Mouse (Mus musculus) neutrophil, adult 65 days (primary cell): ENCODE data around the gene Ikbkg. TPM values are rescaled to one million over a fixed set of nuclear protein-coding genes. Genes with fewer than 3 reads are reported as not detected.

Source experiments
- total RNA-seq: library from RNA; stranded (reverse); gene quantifications from 2 replicates; pipeline ENCODE4 v1.2.4, GENCODE M21; 2023

The Ikbkg gene
- 26.1 and 42.9 TPM in 2 replicates for total RNA-seq

DNA sequence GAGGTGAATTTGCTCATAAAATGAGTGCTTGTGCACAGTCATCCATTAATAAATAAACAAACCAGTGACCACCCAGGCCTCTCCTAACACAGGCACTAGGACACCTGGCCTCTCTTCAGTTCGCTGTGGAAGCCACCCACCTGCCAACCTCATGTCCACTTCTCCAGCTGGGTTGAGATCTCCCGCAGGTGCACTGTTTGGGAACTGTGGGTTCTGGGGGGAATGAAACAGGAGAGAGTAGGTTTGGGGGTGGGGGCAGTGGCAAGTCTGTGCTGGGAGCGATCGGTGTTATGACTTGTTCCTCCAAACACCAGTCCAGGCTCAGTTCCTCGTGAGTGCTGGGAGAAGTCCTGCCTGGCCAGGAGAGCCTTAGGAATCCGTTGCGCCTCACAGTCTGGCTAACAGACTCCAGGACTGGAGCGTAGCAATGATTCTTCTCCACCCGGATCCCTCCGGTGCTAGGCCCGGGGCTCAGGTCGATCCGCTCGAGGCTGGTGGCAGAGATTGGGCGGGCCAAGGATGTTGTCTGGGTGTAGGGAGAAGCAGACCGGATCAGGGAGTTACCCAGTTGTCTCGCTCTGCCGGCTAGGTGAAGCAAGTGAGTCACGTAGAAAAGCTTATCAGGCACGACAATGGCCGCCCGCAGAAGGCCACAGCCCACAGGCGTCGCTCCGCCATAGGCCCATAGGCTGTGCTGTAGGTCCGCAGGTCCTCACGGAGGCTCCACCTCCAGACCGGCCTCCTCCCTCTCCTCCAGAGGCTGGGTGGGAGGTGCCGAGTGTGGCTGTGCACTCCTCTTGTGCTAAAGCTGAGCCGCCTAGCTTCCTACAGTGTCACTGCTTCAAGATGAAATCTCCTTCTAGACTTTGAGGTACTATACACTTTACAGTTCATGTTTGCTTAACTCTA lies at the start of gene Ikbkg, which contains the start of gene Fam3a:
TSS of gene Ikbkg (plus strand) at position 756 of the 909 bp plus-strand sequence.
TSS of gene Fam3a (minus strand) at position 738 of the 909 bp plus-strand sequence.

DNA sequence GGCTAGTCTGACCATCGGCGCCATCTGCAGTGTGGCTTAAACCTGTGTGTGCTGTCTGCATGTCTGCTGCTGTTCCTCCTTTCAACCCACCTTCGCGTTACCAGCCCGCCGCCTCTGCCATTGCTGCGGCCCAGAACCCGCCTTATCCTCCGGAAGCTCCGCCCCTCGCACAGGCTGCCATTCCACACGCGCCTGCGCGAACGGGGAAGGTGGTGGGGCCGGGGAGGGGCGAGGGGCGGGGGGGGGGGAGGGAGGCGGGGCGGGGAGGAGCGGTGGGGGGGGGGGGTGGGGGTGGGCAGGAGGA lies 39.7 kb upstream of the Ikbkg start, which contains the start of gene Lage3:
TSS of gene Lage3 (minus strand) at position 152 of the 304 bp plus-strand sequence.

DNA sequence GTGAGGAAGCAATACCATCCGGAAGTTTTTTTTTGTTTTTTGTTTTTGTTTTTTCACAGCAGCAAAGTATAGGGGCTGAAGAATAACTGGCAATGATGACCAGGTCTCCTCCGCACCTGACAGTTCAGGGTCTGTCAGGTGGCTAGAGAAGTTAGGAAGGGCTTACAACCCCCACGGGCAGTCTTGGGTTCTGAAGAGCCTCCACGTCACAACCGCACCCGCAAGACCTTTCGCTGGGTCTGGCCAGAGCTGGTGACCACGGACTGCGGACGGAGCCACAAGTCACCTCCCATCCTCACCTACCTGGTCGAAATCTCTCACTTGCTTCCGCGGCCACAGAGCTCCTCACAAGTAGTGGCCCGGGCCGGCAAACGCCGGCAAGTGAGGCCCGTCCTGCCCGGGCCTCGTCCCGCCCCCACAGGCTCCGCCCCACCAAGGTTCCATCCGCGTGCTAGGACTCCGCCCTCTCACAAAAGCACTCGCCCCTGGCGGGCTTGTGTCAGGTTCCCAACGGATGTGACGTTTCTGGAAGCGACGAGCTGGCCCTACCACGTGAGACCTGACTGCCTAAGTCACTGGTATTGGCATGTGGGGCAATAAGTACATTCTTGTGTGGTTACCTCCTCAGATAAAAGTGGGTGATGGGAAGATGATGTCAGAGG lies 20.1 kb upstream of the Ikbkg start, which contains the start of the genes Ubl4a and Slc10a3:
TSS of gene Ubl4a (minus strand) at position 331 of the 662 bp plus-strand sequence.
TSS of gene Slc10a3 (minus strand) at position 462 of the 662 bp plus-strand sequence.

DNA sequence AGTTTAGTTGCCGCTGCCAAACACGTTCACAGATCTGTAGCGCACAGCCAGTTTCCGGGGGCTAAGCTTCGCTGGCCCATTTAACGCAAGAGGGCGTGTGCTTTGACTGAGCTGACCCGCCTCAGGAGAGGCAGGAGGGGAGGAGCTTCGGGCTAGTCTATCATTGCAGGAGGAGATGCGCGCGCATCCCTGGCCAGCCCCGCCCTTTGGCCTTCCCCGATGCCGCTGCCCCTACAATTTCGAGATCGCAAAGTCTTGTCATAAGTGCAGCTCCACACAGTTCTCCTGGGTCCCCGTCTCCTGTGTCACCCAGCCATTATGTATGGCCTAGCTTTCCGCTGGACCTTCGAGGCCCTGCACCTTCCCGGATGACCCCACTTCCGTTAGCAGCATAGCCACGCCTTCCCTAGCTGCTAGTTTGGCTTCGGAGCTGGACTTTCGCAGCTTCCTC lies 35.8 kb downstream of the Ikbkg start, which contains the start of gene G6pdx:
TSS of gene G6pdx (minus strand) at position 369 of the 451 bp plus-strand sequence.

DNA sequence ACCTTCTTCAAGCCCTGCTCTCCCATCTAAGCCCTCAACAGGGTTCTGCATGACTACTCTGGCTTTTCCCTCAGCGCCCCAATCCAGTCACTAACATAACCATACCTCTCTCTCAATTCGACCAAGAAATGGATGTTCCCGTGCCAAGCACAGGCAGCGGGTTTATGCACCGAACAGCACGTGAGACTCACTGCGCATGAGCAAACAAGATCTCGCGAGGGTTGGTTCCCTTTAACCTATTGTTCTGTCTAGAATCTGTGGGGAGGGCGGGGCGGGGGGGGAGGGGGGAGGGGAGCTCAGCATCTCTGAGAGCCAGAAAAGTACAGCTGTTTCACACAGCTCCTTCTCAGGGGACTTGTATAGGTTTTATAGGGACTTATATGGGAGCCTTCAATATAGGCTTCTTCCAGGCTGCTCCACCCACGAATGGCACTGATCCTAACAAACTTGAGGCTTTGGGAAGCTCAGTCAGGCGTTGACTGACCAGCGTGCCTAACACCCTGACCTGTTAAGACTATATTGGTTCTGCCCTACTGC lies 88.3 kb downstream of the Ikbkg start, which contains the start of gene Gm6880:
TSS of gene Gm6880 (minus strand) at position 51 of the 537 bp plus-strand sequence.

Other genes with a start within 250 kb of the Ikbkg start
- not detected in 2 replicates for gene Tex28, start 225.5 kb upstream of the Ikbkg start, total RNA-seq
- gene Tktl1, start 216.0 kb upstream of the Ikbkg start, total RNA-seq: not detected in 2 replicates
- 1,682 and 1,969 TPM in 2 replicates for gene Flna, start 143.5 kb upstream of the Ikbkg start, total RNA-seq
- gene Emd, start 138.6 kb upstream of the Ikbkg start, total RNA-seq: 35.8 and 51.3 TPM in 2 replicates
- gene Rpl10, start 122.5 kb upstream of the Ikbkg start, total RNA-seq: 315 and 369 TPM in 2 replicates
- 42.0 and 53.3 TPM in 2 replicates for gene Taz, start 111.4 kb upstream of the Ikbkg start, total RNA-seq
- gene Dnase1l1, start 111.0 kb upstream of the Ikbkg start, total RNA-seq: 21.8 and 30.6 TPM in 2 replicates
- 176 and 181 TPM in 2 replicates for gene Atp6ap1, start 96.2 kb upstream of the Ikbkg start, total RNA-seq
- gene Gdi1, start 88.3 kb upstream of the Ikbkg start, total RNA-seq: 248 and 265 TPM in 2 replicates
- 35.7 and 39.2 TPM in 2 replicates for gene Fam50a, start 80.3 kb upstream of the Ikbkg start, total RNA-seq
- gene Plxna3, start 64.2 kb upstream of the Ikbkg start, total RNA-seq: 0.28 and 0.59 TPM in 2 replicates
- gene Lage3, start 39.7 kb upstream of the Ikbkg start, total RNA-seq: 16.1 and 16.2 TPM in 2 replicates
- 15.9 and 19.4 TPM in 2 replicates for gene Ubl4a, start 20.1 kb upstream of the Ikbkg start, total RNA-seq
- 17.2 and 19.4 TPM in 2 replicates for gene Slc10a3, start 19.9 kb upstream of the Ikbkg start, total RNA-seq
- gene Fam3a, start within 50 bp of the Ikbkg start, total RNA-seq: 9.1 and 9.9 TPM in 2 replicates
- gene G6pdx, start 35.9 kb downstream of the Ikbkg start, total RNA-seq: 378 and 394 TPM in 2 replicates
- not detected in 2 replicates for gene Gm6880, start 88.1 kb downstream of the Ikbkg start, total RNA-seq
- gene Olfr1326-ps1, start 181.6 kb downstream of the Ikbkg start, total RNA-seq: not detected in 2 replicates
- gene Olfr1325, start 199.4 kb downstream of the Ikbkg start, total RNA-seq: not detected in 2 replicates